Mouse (Mus musculus) cortical plate, adult 2 months (tissue): Measurements from ENCODE around the gene Cep164.
"Not testable (repeated sequence)": the region's sequence is repeated elsewhere in the genome, so short reads cannot be mapped to it uniquely, and the experiment has no call there.

Experiments used
- CTCF ChIP-seq: fragments of 200-500 bp; IDR thresholded peaks from 2 replicates; pipeline ENCODE4 v1.5.1; 2011; ENCODE audit warnings: mild to moderate bottlenecking, control low read depth, low read length; ENCODE audit not compliant: insufficient read depth; ENCODE audit errors: extremely low read depth
- POLR2A ChIP-seq: fragments of 200-500 bp; IDR thresholded peaks from 2 replicates; pipeline ENCODE4 v1.6.1; 2011; ENCODE audit warnings: mild to moderate bottlenecking, low read length, control low read depth; ENCODE audit not compliant: insufficient read depth; ENCODE audit errors: extremely low read depth

- not testable (repeated sequence) for TF ChIP-seq POLR2A, CTCF
These were observed 17.7 kb upstream of the Cep164 start for GRCm38 (mm10) chr9:45846176-45846575.
